Mouse (Mus musculus): ENCODE measurements around the gene Edem1.
A peak's percentile ranks its signal among the peaks of the same experiment; 100 is the strongest.

Gene Edem1

GRCm38 (mm10) chr6:108828234-108828868 lies at the start of gene Edem1:
Edem1 (plus strand) TSS chr6:108828641.
- DNase-seq, result peak; percentile 93 to 97

- no peak for DNase-seq
Measured at GRCm38 (mm10) chr6:108781865-108782264, 46.6 kb upstream of the Edem1 start.

GRCm38 (mm10) chr6:108782526-108783183 lies 45.8 kb upstream of the Edem1 start, which contains the start of gene Arl8b:
Arl8b (plus strand) TSS chr6:108783099.
- peak; percentile 98 to 99 for DNase-seq

- DNase-seq, result peak in 1 of 2 experiments; percentile 62
Measured at GRCm38 (mm10) chr6:108783184-108783881, 45.1 kb upstream of the Edem1 start.

GRCm38 (mm10) chr6:108784056-108784455 lies 44.4 kb upstream of the Edem1 start:
- no peak for DNase-seq

- DNase-seq, result no peak
Measured at GRCm38 (mm10) chr6:108784796-108785195, 43.6 kb upstream of the Edem1 start.

GRCm38 (mm10) chr6:108785551-108785950 lies 42.9 kb upstream of the Edem1 start:
- DNase-seq, result no peak

- DNase-seq, result no peak
Measured at GRCm38 (mm10) chr6:108791498-108791897, 36.9 kb upstream of the Edem1 start.

GRCm38 (mm10) chr6:108795912-108796311 lies 32.5 kb upstream of the Edem1 start:
- no peak for DNase-seq

GRCm38 (mm10) chr6:108796706-108797105 lies 31.7 kb upstream of the Edem1 start:
- DNase-seq, result peak in 1 of 2 experiments; percentile 16

- DNase-seq, result peak; percentile 22 to 53
Measured at GRCm38 (mm10) chr6:108805194-108805593, 23.2 kb upstream of the Edem1 start.

- no peak for DNase-seq
Measured at GRCm38 (mm10) chr6:108805871-108806270, 22.6 kb upstream of the Edem1 start.

- DNase-seq, result no peak
Measured at GRCm38 (mm10) chr6:108807446-108807845, 21.0 kb upstream of the Edem1 start.

GRCm38 (mm10) chr6:108808786-108809185 lies 19.7 kb upstream of the Edem1 start:
- no peak for DNase-seq

- DNase-seq, result peak; percentile 50 to 61
Measured at GRCm38 (mm10) chr6:108810237-108810636, 18.2 kb upstream of the Edem1 start.

GRCm38 (mm10) chr6:108812134-108812533 lies 16.3 kb upstream of the Edem1 start:
- no peak for DNase-seq

- DNase-seq, result no peak
Measured at GRCm38 (mm10) chr6:108817510-108817909, 10.9 kb upstream of the Edem1 start.

- no peak for DNase-seq
Measured at GRCm38 (mm10) chr6:108824816-108825545, 3.5 kb upstream of the Edem1 start.

- DNase-seq, result no peak
Measured at GRCm38 (mm10) chr6:108826070-108826469, 2.4 kb upstream of the Edem1 start.

GRCm38 (mm10) chr6:108827336-108827920 lies 1.0 kb upstream of the Edem1 start:
- no peak for DNase-seq

GRCm38 (mm10) chr6:108828872-108829271 lies 431 bp downstream of the Edem1 start:
- no peak for DNase-seq

Measured in cerebellum, postnatal 25 days (tissue).